Mouse (Mus musculus) lung, postnatal 25 days (tissue): Measurements from ENCODE around the gene Csrnp1.

Experiments
- DNase-seq: peaks from one replicate; pipeline ENCODE4 v3.0.0; 2022; ENCODE audit warnings: low spot score

Csrnp1 gene

GRCm38 (mm10) chr9:119941861-119942260, 42.6 kb downstream of the Csrnp1 start:
- no peak for DNase-seq

- no peak for DNase-seq
These were observed 43.1 kb downstream of the Csrnp1 start for GRCm38 (mm10) chr9:119941407-119941806.

- DNase-seq = no peak
These were observed 44.8 kb downstream of the Csrnp1 start for GRCm38 (mm10) chr9:119939646-119940045.

GRCm38 (mm10) chr9:119938496-119938895, 46.0 kb downstream of the Csrnp1 start:
- no peak for DNase-seq

GRCm38 (mm10) chr9:119937005-119937773, 47.3 kb downstream of the Csrnp1 start, which contains the start of the genes Gorasp1 and Ttc21a:
Gene Gorasp1 (minus strand): TSS chr9:119937565.
Gene Ttc21a (plus strand): TSS chr9:119937606.
- DNase-seq = peak; percentile 95

- DNase-seq = no peak
These were observed 50.8 kb downstream of the Csrnp1 start for GRCm38 (mm10) chr9:119933675-119934074.

- no peak for DNase-seq
These were observed 52.1 kb downstream of the Csrnp1 start for GRCm38 (mm10) chr9:119932358-119932757.

- DNase-seq = no peak
These were observed 58.0 kb downstream of the Csrnp1 start for GRCm38 (mm10) chr9:119926497-119926896.

GRCm38 (mm10) chr9:119925729-119926128, 58.7 kb downstream of the Csrnp1 start:
- DNase-seq = no peak

- peak; percentile 24 for DNase-seq
These were observed 59.3 kb downstream of the Csrnp1 start for GRCm38 (mm10) chr9:119925120-119925657.

GRCm38 (mm10) chr9:119923462-119923861, 61.0 kb downstream of the Csrnp1 start:
- DNase-seq = no peak
